Mouse (Mus musculus) v-Abl transformed pro-B cells (cell line): Measurements from ENCODE around the gene B020011L13Rik.
"Not testable (repeated sequence)": the region's sequence is repeated elsewhere in the genome, so short reads cannot be mapped to it uniquely, and the experiment has no call there.

Experiments
- in situ Hi-C, 2 experiments: fragments of 400-800 bp; cut with MboI; formaldehyde crosslinking; loops; one replicate each; pipeline ENCODE4 v1.15.1; 2025; ENCODE audit not compliant: unreplicated experiment in 2 of 2

Gene B020011L13Rik

GRCm38 (mm10) chr1:117780833-117781232 lies at the start of gene B020011L13Rik:
Gene B020011L13Rik (plus strand): TSS chr1:117781133.
- in situ Hi-C loops = not testable (repeated sequence)

- in situ Hi-C loops = not testable (repeated sequence)
Measured at GRCm38 (mm10) chr1:117816271-117816670, 35.3 kb downstream of the B020011L13Rik start.

GRCm38 (mm10) chr1:117829781-117830180 lies 48.8 kb downstream of the B020011L13Rik start, which contains the start of gene Gm28360:
Gene Gm28360 (plus strand): TSS chr1:117830081.
- in situ Hi-C loops = not testable (repeated sequence)

- in situ Hi-C loops = not testable (repeated sequence)
Measured at GRCm38 (mm10) chr1:117851718-117852117, 70.8 kb downstream of the B020011L13Rik start.
